Mouse (Mus musculus): ENCODE measurements around the gene Pgf. TPM values are rescaled to one million over a fixed set of nuclear protein-coding genes. Genes with fewer than 3 reads are reported as not detected.

The Pgf gene
- total RNA-seq, 2 experiments from 2014 or later, result 2.4 to 6.2 TPM

- peak; percentile 58 to 59 for DNase-seq
- intact Hi-C loops (cut with DNase I), result no loop called here
Observed at GRCm38 (mm10) chr12:85192461-85193108, 15.0 kb upstream of the Pgf start.

DNA sequence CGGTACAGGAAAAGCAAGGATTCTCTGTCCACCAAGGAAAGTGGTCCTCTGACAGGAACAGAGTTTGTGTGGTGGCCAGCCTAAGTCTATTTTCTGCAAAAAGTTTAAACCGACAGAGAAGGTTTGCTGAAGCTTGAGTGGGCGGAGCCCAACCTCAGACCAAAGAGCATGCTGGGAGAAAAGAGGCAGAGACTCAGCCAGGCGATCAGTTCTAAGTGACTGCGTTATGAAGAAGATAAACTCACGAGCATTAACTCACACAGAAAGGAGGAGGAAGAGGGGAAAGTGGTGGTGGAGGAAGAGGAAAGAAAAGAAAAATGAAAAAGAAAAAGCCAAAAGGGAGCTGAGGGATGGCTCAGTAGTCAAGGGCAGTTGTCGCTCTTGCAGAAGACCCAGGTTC lies 12.7 kb upstream of the Pgf start:
- no peak for DNase-seq
- intact Hi-C loops (cut with DNase I), result no loop called here

DNA sequence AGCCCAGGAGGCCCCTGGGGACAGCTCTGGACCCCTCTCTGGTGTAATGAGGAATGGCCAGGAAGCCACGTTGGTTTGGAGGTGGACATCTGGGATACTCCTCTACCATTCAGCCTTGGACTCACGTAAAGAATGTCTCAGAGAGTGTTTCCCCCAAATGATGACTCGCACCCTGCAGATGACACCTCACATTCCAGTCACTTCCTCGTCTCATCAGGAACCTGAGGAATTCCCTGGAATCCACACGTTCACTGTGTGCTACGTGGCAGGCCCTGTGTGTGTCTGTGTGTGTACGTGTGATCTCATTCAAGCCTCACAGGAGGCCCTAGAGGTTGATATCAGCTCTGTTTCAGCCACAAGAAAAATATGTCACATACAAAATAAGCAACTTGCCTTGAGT lies 8.8 kb upstream of the Pgf start:
- intact Hi-C loops (cut with DNase I), result no loop called here
- no peak for DNase-seq

GRCm38 (mm10) chr12:85185810-85186209 lies 8.2 kb upstream of the Pgf start:
- DNase-seq, result peak; percentile 77 to 80
- intact Hi-C loops (cut with DNase I), result no loop called here

DNA sequence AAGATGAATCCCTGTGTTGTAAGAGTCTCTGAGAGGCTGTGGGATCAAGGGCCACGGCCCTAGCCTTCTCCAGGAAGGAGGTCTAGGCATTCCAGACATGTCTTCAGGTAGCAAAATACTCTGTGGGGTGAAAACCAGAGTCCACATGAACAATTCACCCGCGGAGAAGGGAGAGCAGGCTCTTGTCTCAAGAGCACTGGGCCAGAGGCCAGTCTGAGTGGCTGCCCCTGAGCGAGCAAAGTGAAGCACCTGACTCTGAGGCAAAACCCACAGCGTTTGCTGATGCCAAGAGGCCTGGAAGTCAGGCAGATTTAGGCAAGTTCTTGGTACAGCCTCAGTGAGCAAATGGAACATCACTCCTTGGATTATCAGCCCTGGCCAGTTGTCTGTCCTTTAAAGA lies 6.5 kb upstream of the Pgf start:
- DNase-seq, result peak in 1 of 2 experiments; percentile 32
- intact Hi-C loops (cut with DNase I), result no loop called here

DNA sequence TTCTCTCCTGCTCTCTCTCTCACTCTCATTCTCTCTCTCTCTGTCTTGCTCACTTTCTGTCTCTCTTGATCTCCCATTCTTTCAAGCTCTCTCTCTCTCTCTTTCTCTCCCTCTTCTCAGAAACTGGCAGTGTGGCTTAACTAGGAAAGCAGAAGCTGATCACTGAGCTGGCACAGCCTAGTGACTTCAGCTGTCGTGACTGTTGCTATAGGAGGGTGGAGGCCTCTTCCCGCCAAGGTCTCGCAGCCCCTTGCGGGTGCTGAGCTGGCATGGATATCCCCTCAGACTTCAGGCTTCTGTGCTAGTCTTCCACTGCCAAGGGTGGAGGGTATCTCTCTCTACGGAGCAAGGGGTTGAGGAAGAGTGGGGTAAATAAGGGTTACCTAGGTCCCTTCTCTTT lies 5.3 kb upstream of the Pgf start:
- intact Hi-C loops (cut with DNase I), result no loop called here
- no peak for DNase-seq

DNA sequence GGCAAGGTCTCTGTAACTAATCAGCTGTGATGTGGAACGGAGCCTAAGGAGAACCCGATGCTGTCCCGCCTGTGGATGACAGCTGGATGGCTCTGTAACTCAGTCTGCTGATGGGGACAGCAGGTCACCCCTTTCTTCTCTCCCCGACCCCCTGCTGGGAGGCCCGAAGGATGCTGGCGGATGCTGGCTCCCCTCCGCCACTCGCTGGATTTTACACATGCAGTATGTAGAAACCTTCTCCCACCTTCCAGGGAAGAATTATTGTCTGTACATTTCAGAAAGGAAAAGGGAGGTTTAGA lies 4.7 kb upstream of the Pgf start:
- DNase-seq, result no peak
- intact Hi-C loops (cut with DNase I), result no loop called here

GRCm38 (mm10) chr12:85181475-85182344 lies 4.1 kb upstream of the Pgf start:
- DNase-seq, result peak in 1 of 2 experiments; percentile 39
- intact Hi-C loops (cut with DNase I), result no loop called here

DNA sequence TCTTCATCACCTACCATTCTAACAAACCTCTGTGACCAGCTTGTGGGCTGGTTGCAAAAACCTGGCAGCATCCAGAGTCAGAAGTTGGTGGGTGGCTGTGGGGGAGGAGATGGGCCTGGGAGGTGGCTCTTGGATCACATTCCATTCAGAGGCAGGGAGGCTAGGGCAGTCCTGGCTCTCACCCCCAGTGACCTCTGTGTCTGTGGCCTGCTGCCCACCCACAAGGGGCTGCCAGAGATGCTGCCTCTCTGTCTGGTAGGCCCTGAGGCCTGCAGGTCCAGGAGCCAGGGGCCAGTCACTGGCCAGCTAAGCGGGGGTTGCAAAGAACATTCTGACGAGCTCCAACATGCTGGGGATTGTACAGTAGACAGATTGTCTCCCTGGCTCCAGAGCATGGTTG lies 704 bp upstream of the Pgf start:
- no peak for DNase-seq
- intact Hi-C loops (cut with DNase I), result no loop called here

DNA sequence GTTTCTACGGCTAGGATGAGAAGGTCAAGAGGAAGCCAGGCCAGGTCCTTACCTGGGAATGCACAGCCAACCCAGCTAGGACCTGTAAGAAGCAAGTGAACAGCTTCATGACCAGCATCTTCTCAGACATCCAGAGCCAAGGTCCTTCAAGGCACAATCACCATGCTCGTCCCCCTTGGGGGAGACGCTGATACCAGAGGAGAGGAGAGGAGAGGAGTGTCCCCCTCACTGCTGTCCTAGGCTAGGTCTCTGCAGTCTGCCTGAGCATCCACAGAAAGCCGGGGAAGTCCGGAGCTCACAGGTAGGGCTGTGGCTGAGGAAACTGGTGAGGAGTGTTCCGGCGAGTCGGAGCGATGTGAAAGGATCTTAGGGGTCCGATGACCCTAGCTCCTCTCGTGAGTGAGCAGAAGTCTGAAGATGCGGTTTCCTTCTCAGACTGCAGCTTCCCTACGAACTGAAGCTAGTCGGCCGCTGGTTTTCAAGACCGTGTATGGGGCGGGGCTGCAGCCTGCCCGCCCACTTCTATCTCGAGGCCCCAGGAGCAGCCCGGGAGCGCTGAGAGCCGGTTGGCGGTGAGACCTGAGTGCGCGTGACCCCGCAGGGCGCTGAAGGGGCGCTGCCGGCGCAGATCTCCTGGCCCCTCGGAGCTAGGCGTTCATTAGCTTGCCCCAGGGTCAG lies 605 bp downstream of the Pgf start:
- DNase-seq, result peak; percentile 64 to 66
- intact Hi-C loops (cut with DNase I), result no loop called here

- peak in 1 of 2 experiments; percentile 49 for DNase-seq
- intact Hi-C loops (cut with DNase I), result no loop called here
Observed at GRCm38 (mm10) chr12:85175926-85176845, 1.4 kb downstream of the Pgf start.

DNA sequence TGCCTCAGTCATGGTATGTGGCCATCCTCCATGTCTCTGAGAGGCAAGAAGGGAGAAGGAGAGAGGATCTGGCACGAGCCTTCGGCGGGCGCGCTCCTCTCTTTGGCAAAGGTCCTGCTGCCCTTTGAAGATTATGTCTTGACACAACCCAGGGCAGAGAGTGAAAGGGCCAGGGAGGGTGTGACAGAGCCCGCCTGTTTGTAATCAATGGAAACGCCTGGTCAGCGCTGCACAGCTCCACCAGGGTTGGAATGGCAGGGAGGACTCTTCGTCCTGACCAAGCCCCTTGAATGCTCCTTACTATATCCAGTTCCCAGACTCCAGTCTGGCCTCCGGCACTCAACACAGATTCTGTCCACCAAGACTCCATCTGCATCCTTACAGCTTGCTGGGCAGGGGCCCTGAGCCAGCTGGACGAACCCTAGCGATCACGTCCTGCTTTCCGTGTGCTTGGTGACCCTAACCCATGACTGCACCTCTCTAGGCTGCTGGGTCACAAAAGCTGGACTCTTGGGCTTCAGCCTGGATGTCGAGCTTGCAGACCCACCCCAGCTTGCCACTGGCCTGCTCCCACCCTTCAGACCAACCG lies 2.4 kb downstream of the Pgf start:
- intact Hi-C loops (cut with DNase I), result no loop called here
- DNase-seq, result peak; percentile 27 to 29

DNA sequence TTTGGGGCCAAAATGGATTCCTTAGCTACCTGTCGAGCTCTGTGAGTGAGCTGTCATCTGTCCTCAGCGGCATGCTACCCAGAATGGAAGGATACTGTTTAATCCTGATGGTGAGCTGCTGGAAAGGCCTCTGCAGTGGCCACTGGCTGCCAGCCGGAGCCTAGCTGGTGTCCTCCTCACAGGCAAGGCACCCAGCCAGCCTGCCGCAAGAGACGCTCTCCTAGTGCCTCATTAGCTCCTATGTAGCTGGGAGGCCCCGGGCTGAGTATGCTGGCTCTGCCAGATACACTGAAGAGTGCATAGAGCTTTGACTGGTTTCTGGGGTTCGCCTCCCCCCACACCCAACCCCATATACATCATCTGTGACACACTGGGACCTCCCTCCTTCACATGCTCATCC lies 3.6 kb downstream of the Pgf start:
- DNase-seq, result peak; percentile 43 to 47
- intact Hi-C loops (cut with DNase I), result loop anchor here (5.0 kb wide), 1 partner anchor 113 kb away; the partner anchor contains the start of genes Acyp1 and Zc2hc1c

- intact Hi-C loops (cut with DNase I), result loop anchor here (5.0 kb wide), 1 partner anchor 116 kb away; the partner anchor contains the start of genes Acyp1 and Zc2hc1c
- no peak for DNase-seq
Observed at GRCm38 (mm10) chr12:85170948-85171307, 6.7 kb downstream of the Pgf start.

DNA sequence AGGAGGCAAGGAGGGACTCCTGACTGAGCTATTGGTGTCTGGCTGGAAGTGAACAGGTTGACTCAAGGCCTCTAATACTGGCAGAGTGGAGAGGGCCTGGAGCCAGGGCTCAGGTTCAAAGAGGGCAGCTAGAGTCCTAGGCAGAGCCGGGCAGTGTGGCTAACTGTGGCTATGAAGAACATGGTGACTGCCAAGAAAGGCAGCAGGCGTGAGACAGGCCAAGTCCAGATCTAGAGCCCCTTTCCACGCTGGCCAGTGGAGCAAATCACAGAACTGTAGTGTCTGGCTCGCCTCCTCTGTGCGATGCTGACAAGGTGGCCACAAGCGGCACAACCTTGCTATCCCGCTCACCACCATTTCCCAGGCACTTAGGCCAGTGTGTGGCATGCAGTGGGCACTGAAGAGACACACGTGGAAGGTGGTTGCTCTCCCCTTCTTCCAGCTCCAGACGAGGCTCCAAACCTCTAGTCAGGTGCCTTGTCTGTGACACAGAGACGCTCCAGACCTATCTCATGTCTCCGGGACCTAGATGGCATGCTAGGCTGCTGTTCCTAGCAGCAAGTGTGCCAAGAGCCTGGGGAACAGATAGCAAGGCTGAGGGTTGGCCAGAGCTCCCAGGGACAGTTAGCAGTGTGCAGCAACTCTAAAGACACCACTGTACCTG lies 7.2 kb downstream of the Pgf start:
- DNase-seq, result peak; percentile 49 to 61
- intact Hi-C loops (cut with DNase I), result loop anchor here (5.0 kb wide), 1 partner anchor 117 kb away; the partner anchor contains the start of genes Acyp1 and Zc2hc1c

GRCm38 (mm10) chr12:85169877-85170276 lies 7.7 kb downstream of the Pgf start:
- intact Hi-C loops (cut with DNase I), result loop anchor here (1.0 to 5.0 kb wide), 3 partner anchors 45 to 135 kb away; partner anchors contain the start of genes Acyp1 and Zc2hc1c

GRCm38 (mm10) chr12:85169117-85169858 lies 8.3 kb downstream of the Pgf start:
- DNase-seq, result peak; percentile 88 to 93
- intact Hi-C loops (cut with DNase I), result loop anchor here (1.0 to 2.0 kb wide), 2 partner anchors 46 to 136 kb away; no protein-coding TSS in a partner anchor

More at GRCm38 (mm10) chr12:85169877-85170276, 7.7 kb downstream of the Pgf start:
- DNase-seq, result no peak

DNA sequence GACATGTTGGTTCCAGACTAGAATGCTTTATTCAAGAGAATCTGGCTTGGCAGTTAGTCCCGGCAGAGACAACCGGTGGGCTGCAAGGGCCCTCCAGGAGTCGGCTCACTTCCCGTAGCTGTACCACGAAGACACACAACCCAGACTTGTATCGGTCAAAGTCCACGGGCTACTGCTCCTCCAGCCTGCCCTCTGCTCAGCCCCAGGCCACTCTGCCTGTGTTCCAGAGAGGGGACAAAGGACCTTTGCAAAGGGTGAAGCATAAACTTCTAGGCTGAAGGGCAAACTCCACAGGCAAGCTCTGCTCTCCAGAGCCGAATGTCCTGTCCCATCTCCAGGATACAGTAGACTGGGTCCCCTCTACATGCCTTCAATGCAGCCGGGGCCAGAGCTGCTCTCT lies 11.0 kb downstream of the Pgf start:
- DNase-seq, result no peak
- intact Hi-C loops (cut with DNase I), result no loop called here

GRCm38 (mm10) chr12:85164996-85165395 lies 12.6 kb downstream of the Pgf start:
- intact Hi-C loops (cut with DNase I), result no loop called here
- peak; percentile 47 to 67 for DNase-seq
